Mouse (Mus musculus) thymus, postnatal 0 days (tissue): ENCODE results near the gene Prodh2. TPM values are rescaled to one million over a fixed set of nuclear protein-coding genes. Genes with fewer than 3 reads are reported as not detected.
"Not testable (repeated sequence)": the region's sequence is repeated elsewhere in the genome, so short reads cannot be mapped to it uniquely, and the experiment has no call there.

Source experiments
- DNase-seq: peaks from one replicate; pipeline ENCODE4 v3.0.0-alpha.2; 2015; ENCODE audit warnings: low spot score
- polyA plus RNA-seq: library from polyadenylated mRNA; unstranded; fragments of >200 nt; fragmentation: Nextera tagmentation; extraction: Ambion mirVana; gene quantifications from 2 replicates; pipeline ENCODE4 v1.2.1, GENCODE M21; 2015

Prodh2 gene
- polyA plus RNA-seq, 1 experiment from 2014 or later = not detected

GRCm38 (mm10) chr7:30484250-30484649 is 9.2 kb upstream of the Prodh2 start:
- no peak for DNase-seq

GRCm38 (mm10) chr7:30490251-30490956 is 3.0 kb upstream of the Prodh2 start:
- peak; percentile 51 for DNase-seq

GRCm38 (mm10) chr7:30490957-30491307 is 2.5 kb upstream of the Prodh2 start:
- no peak for DNase-seq

GRCm38 (mm10) chr7:30492765-30493164 is 657 bp upstream of the Prodh2 start:
- DNase-seq = peak; percentile 74

- DNase-seq = not testable (repeated sequence)
Observed at GRCm38 (mm10) chr7:30495506-30496042, 2.2 kb downstream of the Prodh2 start.

GRCm38 (mm10) chr7:30501159-30501558 is 7.7 kb downstream of the Prodh2 start:
- not testable (repeated sequence) for DNase-seq

- DNase-seq = no peak
Observed at GRCm38 (mm10) chr7:30508061-30508460, 14.6 kb downstream of the Prodh2 start.

- DNase-seq = no peak
Observed at GRCm38 (mm10) chr7:30515003-30515760, 21.8 kb downstream of the Prodh2 start.

- no peak for DNase-seq
Observed at GRCm38 (mm10) chr7:30518325-30518724, 24.9 kb downstream of the Prodh2 start.

GRCm38 (mm10) chr7:30520396-30520795 is 27.0 kb downstream of the Prodh2 start:
- no peak for DNase-seq

- DNase-seq = no peak
Observed at GRCm38 (mm10) chr7:30520856-30521255, 27.4 kb downstream of the Prodh2 start.

GRCm38 (mm10) chr7:30522871-30523270 is 29.4 kb downstream of the Prodh2 start:
- no peak for DNase-seq

GRCm38 (mm10) chr7:30524487-30524886 is 31.1 kb downstream of the Prodh2 start:
- no peak for DNase-seq

- peak; percentile 21 for DNase-seq
Observed at GRCm38 (mm10) chr7:30525954-30526353, 32.5 kb downstream of the Prodh2 start.

GRCm38 (mm10) chr7:30526399-30526798 is 33.0 kb downstream of the Prodh2 start:
- DNase-seq = no peak

- DNase-seq = no peak
Observed at GRCm38 (mm10) chr7:30526981-30527380, 33.6 kb downstream of the Prodh2 start.

- DNase-seq = no peak
Observed at GRCm38 (mm10) chr7:30531291-30531815, 37.9 kb downstream of the Prodh2 start.

GRCm38 (mm10) chr7:30532931-30533330 is 39.5 kb downstream of the Prodh2 start:
- no peak for DNase-seq

GRCm38 (mm10) chr7:30533941-30534632 is 40.7 kb downstream of the Prodh2 start:
- no peak for DNase-seq

- DNase-seq = peak; percentile 99
Observed at GRCm38 (mm10) chr7:30534633-30535577, 41.5 kb downstream of the Prodh2 start, which contains the start of gene Arhgap33. Gene Arhgap33, minus strand, starts transcription at chr7:30535060.
